Mouse (Mus musculus) midbrain, embryonic 11.5 days (tissue): ENCODE data around the gene Gm10277. TPM values are rescaled to one million over a fixed set of nuclear protein-coding genes. Genes with fewer than 3 reads are reported as not detected.

Experiments
- ATAC-seq: fragments of 200-750 bp; cut with Nextera tagmentation; 2 replicates; pipeline ENCODE4 v1.8.0; 2017; ENCODE audit warnings: moderate TSS enrichment, moderate library complexity; ENCODE audit not compliant: low FRiP score
- DNase-seq: peaks from one replicate; pipeline ENCODE4 v3.0.0; 2015; ENCODE audit warnings: low spot score; ENCODE audit errors: missing footprints
- H3K27ac ChIP-seq: fragments of 300-500 bp; sonication (generic); 2 replicates; pipeline ENCODE4 v1.5.1; 2014; ENCODE audit warnings: low read depth, low read length
- H3K27me3 ChIP-seq: fragments of 300-500 bp; sonication (generic); 2 replicates; pipeline ENCODE4 v1.6.1; 2014; ENCODE audit warnings: mild to moderate bottlenecking, low read length, moderate library complexity, mixed read lengths; ENCODE audit not compliant: control insufficient read depth, insufficient read depth
- H3K36me3 ChIP-seq: fragments of 300-500 bp; sonication (generic); 2 replicates; pipeline ENCODE4 v1.6.1; 2014; ENCODE audit warnings: mild to moderate bottlenecking, low read length, moderate library complexity, mixed read lengths; ENCODE audit not compliant: control insufficient read depth, insufficient read depth
- H3K4me1 ChIP-seq: fragments of 300-500 bp; sonication (generic); 2 replicates; pipeline ENCODE4 v1.6.1; 2014; ENCODE audit warnings: low read length; ENCODE audit not compliant: control insufficient read depth, insufficient read depth
- H3K4me2 ChIP-seq: fragments of 300-500 bp; sonication (generic); 2 replicates; pipeline ENCODE4 v1.6.1; 2014; ENCODE audit warnings: mild to moderate bottlenecking, moderate library complexity
- H3K4me3 ChIP-seq: fragments of 300-500 bp; sonication (generic); 2 replicates; pipeline ENCODE4 v1.5.1; 2014; ENCODE audit warnings: low read depth, low read length
- H3K9ac ChIP-seq: fragments of 300-500 bp; sonication (generic); 2 replicates; pipeline ENCODE4 v1.6.1; 2014; ENCODE audit warnings: low read length
- H3K9me3 ChIP-seq: fragments of 300-500 bp; sonication (generic); 2 replicates; pipeline ENCODE4 v1.6.1; 2016; ENCODE audit warnings: low read length; ENCODE audit not compliant: control insufficient read depth
- WGBS: fragments of 180-500 bp; shearing (Covaris S2); extraction: QIAGEN DNeasy Blood & Tissue Kit; methylation state at CpG from one replicate; pipeline ENCODE4 v1.1.7; 2014; 5-methylcytosine and 5-hydroxymethylcytosine counted together
- polyA plus RNA-seq: library from polyadenylated mRNA; unstranded; fragments of >200 nt; fragmentation: Nextera tagmentation; extraction: Ambion mirVana; gene quantifications from 2 replicates; pipeline ENCODE4 v1.2.1, GENCODE M21; 2014

Gene Gm10277
- polyA plus RNA-seq, 1 experiment from 2014 or later: 0.79 TPM

- ATAC-seq (no peak), DNase-seq (peak; percentile 44)
- 84% methylated on average over 8 of the region's 8 CpGs for WGBS
- H3K4me2 ChIP-seq: no peak overlapping the region
- no peaks in the 10 kb centered on the region for H3K36me3 ChIP-seq
- no peaks in the 10 kb centered on the region for H3K9me3 ChIP-seq
- peaks cover 18% of the 10 kb centered on the region for H3K4me1 ChIP-seq
- H3K9ac ChIP-seq: no peak overlapping the region
- no peak overlapping the region for H3K4me3 ChIP-seq
- no peak overlapping the region for H3K27ac ChIP-seq
- no peaks in the 10 kb centered on the region for H3K27me3 ChIP-seq
Observed at GRCm38 (mm10) chr11:77770346-77770745, 17.2 kb downstream of the Gm10277 start.

- H3K9ac ChIP-seq: no peak overlapping the region
- no peaks in the 10 kb centered on the region for H3K27me3 ChIP-seq
- H3K36me3 ChIP-seq: no peaks in the 10 kb centered on the region
- H3K4me3 ChIP-seq: no peak overlapping the region
- WGBS: 76% methylated on average over 4 of the region's 4 CpGs
- DNase-seq (no peak), ATAC-seq (no peak)
- no peaks in the 10 kb centered on the region for H3K9me3 ChIP-seq
- peaks cover 27% of the 10 kb centered on the region for H3K4me1 ChIP-seq
- no peak overlapping the region for H3K27ac ChIP-seq
- H3K4me2 ChIP-seq: no peak overlapping the region
Observed at GRCm38 (mm10) chr11:77769496-77769895, 18.1 kb downstream of the Gm10277 start.

- Histone ChIP-seq H3K4me1 (peaks cover 39% of the 10 kb centered on the region), H3K36me3 (no peaks in the 10 kb centered on the region), H3K27ac (no peak overlapping the region; the same call in 1 of the 2 replicates), H3K4me3 (peak overlapping the region; percentile 28), H3K9me3 (no peaks in the 10 kb centered on the region), H3K4me2 (peak overlapping the region; percentile 58), H3K27me3 (no peaks in the 10 kb centered on the region), H3K9ac (peak overlapping the region; percentile 52)
- peak; percentile 26 for ATAC-seq
- DNase-seq: peak; percentile 93
- 2% methylated on average over 35 of the region's 35 CpGs for WGBS
Observed at GRCm38 (mm10) chr11:77766351-77767001, 21.1 kb downstream of the Gm10277 start.

- H3K27ac ChIP-seq: no peak overlapping the region
- H3K4me2 ChIP-seq: peak overlapping the region; percentile 83; the same call in 1 of the 2 replicates
- no peaks in the 10 kb centered on the region for H3K36me3 ChIP-seq
- 42% methylated on average over 4 of the region's 4 CpGs for WGBS
- H3K9ac ChIP-seq: 0 out of 2 replicates have a peak overlapping the region, but pooled peaks have one; percentile 9
- no peaks in the 10 kb centered on the region for H3K9me3 ChIP-seq
- ATAC-seq: no peak
- peak overlapping the region; percentile 9; the same call in 1 of the 2 replicates for H3K4me3 ChIP-seq
- H3K27me3 ChIP-seq: no peaks in the 10 kb centered on the region
- H3K4me1 ChIP-seq: peaks cover 39% of the 10 kb centered on the region
- no peak for DNase-seq
Observed at GRCm38 (mm10) chr11:77765459-77765777, 22.1 kb downstream of the Gm10277 start.

- H3K9me3 ChIP-seq: no peaks in the 10 kb centered on the region
- WGBS: 58% methylated on average over 9 of the region's 9 CpGs
- no peak for DNase-seq
- H3K4me3 ChIP-seq: peak overlapping the region; percentile 95; the same call in 1 of the 2 replicates
- H3K9ac ChIP-seq: 0 out of 2 replicates have a peak overlapping the region, but pooled peaks have one; percentile 99
- H3K4me2 ChIP-seq: peak overlapping the region; percentile 83
- H3K4me1 ChIP-seq: peaks cover 39% of the 10 kb centered on the region
- no peak for ATAC-seq
- no peaks in the 10 kb centered on the region for H3K27me3 ChIP-seq
- no peaks in the 10 kb centered on the region for H3K36me3 ChIP-seq
- no peak overlapping the region for H3K27ac ChIP-seq
Observed at GRCm38 (mm10) chr11:77764694-77765458, 22.7 kb downstream of the Gm10277 start.

GRCm38 (mm10) chr11:77763673-77764340 is 23.7 kb downstream of the Gm10277 start:
- H3K9me3 ChIP-seq: no peaks in the 10 kb centered on the region
- peak; percentile 73 for ATAC-seq
- peak overlapping the region; percentile 95 for H3K4me3 ChIP-seq
- no peaks in the 10 kb centered on the region for H3K36me3 ChIP-seq
- peak overlapping the region; percentile 83 for H3K4me2 ChIP-seq
- H3K4me1 ChIP-seq: peaks cover 39% of the 10 kb centered on the region
- DNase-seq: peak; percentile 97
- peak overlapping the region; percentile 93 for H3K27ac ChIP-seq
- WGBS: 6% methylated on average over 26 of the region's 26 CpGs
- H3K27me3 ChIP-seq: no peaks in the 10 kb centered on the region
- H3K9ac ChIP-seq: peak overlapping the region; percentile 99

GRCm38 (mm10) chr11:77762783-77763672 is 24.5 kb downstream of the Gm10277 start, which contains the start of gene Myo18a:
Gene Myo18a (plus strand): TSS chr11:77763246.
- Histone ChIP-seq H3K27ac (peak within 1 kb of the TSS; percentile 93), H3K36me3 (no peaks in the 10 kb centered on the region), H3K9me3 (no peaks in the 10 kb centered on the region), H3K9ac (peak within 1 kb of the TSS; percentile 99), H3K4me3 (peak within 1 kb of the TSS; percentile 95), H3K4me1 (peaks cover 39% of the 10 kb centered on the region), H3K4me2 (peak within 1 kb of the TSS; percentile 83), H3K27me3 (no peaks in the 10 kb centered on the region)
- ATAC-seq (peak; percentile 82), DNase-seq (peak; percentile 100)
- 2% methylated on average over 49 of the region's 79 CpGs for WGBS

- no peak overlapping the region for H3K4me3 ChIP-seq
- H3K36me3 ChIP-seq: no peaks in the 10 kb centered on the region
- no peak overlapping the region for H3K9ac ChIP-seq
- no peak overlapping the region for H3K27ac ChIP-seq
- DNase-seq (peak; percentile 57), ATAC-seq (no peak)
- WGBS: 90% methylated on average over 4 of the region's 4 CpGs
- no peak overlapping the region for H3K4me2 ChIP-seq
- no peaks in the 10 kb centered on the region for H3K9me3 ChIP-seq
- peaks cover 17% of the 10 kb centered on the region for H3K4me1 ChIP-seq
- H3K27me3 ChIP-seq: no peaks in the 10 kb centered on the region
Observed at GRCm38 (mm10) chr11:77760031-77760430, 27.5 kb downstream of the Gm10277 start.
